Mouse (Mus musculus) urinary bladder, adult 18-20 months (tissue): ENCODE measurements at regions not wholly inside any gene's neighbourhood (a gene's known extent, or its start where the extent isn't known, plus 50 kb on each side); places are given as distances from the start of the nearest gene placed in this dataset.

ENCODE experiments used
- DNase-seq, 2 experiments: peaks; one replicate each; pipeline ENCODE4 v3.0.0; 2022; ENCODE audit warnings: low spot score in 2 of 2, mixed read lengths in 2 of 2

DNA sequence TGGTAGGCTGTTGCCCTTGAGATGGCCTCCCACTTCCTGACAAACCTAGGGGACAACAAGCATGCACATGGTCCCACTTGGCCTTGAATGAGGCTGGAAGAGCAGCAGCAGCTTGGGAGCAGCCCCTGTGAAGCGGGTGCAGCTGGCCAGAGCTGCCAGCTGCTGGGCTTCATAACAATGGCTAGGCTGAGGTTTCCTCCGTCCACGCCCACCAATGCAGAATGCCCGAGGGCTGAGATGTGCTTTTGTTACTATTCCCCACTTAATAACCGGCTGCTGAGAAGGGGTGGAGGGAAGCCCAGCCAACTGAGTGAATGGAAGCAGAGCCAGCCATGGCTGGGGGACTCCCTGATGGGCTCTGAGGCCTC, 202.1 kb downstream of the Sox11 start:
- no peak for DNase-seq

- no peak for DNase-seq
Observed at GRCm38 (mm10) chr12:27139683-27140334, 202.6 kb downstream of the Sox11 start.

DNA sequence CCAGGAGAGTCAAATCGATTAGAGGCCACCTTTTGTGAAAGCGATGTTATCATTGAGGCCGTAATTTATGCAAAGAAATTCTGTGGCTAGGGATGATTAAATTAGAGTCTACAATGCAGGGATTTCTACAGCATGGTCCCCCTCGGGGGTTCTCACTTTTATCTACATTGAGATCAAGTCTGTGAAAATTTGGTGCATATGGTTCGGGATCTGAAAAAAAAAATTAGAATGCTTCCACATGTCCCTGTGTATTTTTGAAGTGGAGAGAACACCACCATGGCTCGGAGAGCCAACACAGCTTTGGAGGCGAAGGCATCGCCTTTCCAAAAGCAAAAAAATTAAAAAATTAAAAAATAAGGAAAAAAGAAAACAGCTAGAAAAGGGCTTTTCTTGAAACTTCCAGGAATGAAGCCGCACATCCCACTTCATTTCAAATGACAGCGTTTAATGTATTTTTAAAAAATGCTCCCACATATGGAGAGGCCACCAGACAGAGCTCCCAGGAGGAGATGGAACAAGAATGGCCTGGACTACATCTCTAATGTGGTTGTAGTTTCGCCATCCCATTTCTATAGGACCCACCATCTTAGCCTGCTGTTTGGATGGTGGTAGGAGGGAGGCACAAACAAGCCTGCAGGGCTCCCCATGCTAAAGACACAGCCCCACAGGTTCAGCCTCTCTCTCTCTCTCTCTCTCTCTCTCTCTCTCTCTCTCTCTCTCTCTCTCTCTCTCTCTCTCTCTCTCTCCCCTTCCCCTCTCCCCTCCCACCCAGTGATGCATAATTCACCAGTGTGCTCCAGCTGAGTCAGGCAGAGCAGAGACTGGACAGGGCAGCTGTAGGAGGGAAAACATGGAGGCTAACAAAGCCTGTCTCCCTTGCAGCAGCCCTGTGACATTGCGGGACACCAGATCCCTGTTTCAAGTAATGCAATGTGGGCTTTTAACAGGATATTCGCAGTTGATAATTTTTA, 203.4 kb downstream of the Sox11 start:
- DNase-seq: no peak

DNA sequence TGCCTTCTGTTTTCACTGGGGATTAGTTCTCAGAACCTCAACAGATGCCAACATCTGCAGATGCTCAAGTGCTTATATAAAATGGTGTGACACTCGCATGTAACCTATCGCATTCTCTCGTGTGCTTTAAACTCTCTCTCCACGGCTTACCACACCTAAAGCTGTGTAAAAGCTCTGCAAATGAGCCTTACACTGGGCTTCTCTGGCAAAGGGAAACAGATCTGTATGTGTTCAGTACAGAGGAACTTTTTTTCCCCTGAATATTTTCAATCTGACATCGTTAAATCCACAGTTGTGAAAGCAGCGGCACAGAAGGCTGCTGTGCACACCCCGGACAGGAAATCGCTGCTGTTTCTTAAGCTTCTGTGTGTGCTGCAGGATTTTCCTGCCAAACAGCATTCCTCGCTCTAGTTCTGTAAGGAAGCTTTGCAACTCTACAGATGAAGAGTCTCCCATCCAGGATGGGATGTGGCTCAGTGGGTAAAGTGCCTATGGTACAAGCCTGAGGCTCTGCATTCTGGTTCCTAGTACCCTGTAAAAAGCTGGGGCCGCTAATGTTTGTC, 206.3 kb downstream of the Sox11 start:
- peak in 1 of 2 experiments; percentile 4 for DNase-seq

DNA sequence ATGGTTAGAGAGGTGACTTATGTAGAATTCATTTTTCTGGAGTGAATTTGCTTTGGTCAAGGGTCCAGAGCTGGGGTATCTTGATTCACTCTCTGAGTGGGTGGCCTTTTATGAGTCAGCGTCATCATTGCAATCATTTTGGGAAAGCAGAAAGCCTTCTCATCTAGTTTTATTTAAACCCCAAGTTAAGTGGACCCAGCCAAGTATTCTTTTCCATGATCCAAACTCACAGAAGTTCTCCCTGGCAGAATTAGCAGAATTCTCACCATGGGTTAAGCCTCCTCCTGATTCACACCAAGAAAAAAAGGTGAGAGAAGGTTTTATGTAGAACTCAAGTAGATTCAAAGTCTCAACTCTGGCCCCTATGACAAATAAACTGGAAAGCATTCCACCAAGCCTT, 211.8 kb downstream of the Sox11 start:
- no peak for DNase-seq

- no peak for DNase-seq
Observed at GRCm38 (mm10) chr12:27127054-27127605, 215.2 kb downstream of the Sox11 start.

- DNase-seq: no peak
Observed at GRCm38 (mm10) chr12:27118581-27118980, 223.8 kb downstream of the Sox11 start.

DNA sequence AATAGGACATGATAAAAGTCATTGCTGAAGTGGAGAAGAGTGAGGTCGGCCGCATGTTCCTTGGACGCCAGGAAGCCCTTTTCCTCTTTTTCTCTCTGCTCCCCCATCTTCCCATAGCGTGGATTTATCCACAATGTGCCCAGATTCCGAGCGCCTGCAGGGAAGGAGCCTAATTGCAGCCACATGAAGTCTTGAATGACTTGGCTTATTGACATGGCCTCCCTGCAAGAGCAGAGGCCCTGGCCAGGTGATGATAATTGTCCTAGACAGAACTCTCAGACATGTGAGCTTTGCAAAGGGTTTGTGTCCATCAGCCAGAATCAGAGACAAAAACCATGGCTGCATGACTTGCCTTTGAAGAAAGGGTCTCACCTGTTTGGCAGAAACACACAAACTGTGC, 227.0 kb downstream of the Sox11 start:
- no peak for DNase-seq

DNA sequence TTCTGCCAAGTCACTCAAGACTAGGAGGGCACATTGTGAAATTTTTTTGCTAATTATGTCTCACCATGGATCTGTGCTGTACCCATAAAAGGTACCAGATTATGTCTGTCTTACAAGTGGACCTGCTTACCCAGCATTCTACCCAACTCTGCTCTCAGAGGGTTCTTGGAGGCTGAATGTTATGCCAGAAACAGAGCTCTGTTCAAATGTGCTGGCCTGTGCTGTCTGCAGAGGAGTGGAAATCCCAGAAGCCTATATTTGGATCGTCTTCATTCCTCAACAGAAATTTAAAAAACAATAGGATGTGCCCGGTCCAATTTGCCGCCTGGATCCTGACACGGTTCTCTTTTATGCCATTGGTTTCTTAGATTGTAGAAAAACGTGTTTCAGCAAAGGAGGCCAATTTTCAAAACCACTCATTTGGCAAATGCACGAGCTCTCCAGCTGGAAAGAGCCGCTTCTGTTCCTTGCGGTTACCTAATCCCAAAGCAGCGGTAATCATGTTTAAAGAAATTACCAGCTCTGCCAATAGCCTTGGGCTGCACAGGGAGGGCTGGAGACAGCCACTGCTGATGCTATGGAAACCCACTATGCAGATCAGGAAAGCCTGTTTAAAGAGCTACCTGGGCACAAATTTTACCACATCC, 237.3 kb downstream of the Sox11 start:
- DNase-seq: no peak

GRCm38 (mm10) chr12:27102996-27103395, 239.4 kb downstream of the Sox11 start:
- DNase-seq: no peak

DNA sequence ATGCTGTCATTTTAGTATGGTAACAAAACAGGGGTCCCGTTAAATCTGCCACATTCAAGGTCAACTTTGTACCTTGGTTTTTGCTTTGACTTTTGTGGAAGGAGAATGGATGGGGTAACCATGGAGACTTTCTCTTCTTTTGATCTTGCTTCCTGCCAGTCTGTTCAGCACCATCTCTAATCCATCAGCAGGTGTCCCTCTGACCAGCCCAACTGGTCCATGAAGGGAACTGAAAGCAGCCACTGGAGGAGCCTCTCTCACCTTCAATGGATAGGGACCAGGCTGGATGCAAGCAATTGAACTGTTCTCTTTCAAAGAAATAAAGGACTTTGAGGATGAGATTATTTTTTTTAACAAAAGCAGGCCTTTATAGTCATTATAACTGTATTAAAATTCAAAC, 253.2 kb downstream of the Sox11 start:
- DNase-seq: no peak

DNA sequence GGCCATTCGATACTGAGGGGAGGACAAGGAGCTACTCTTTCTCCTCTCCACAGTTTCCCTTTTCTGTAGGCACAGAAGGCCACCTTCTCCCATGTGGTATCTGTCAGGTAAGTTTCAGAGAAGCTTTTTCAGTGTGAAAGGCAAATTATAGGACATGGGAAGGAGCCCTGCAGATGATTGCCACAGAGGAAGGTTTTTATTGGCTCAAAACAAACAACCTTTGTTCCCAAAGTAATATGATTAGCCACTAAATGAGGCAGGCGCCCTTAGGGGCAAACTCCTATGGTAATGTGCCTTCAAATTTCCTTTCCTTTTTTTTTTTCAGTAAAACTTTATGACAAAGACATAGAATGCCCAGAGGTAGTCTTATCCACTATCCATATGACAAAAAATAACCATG, 256.5 kb downstream of the Sox11 start:
- DNase-seq: no peak

- DNase-seq: no peak
Observed at GRCm38 (mm10) chr12:27083645-27084550, 258.5 kb downstream of the Sox11 start.

- DNase-seq: no peak
Observed at GRCm38 (mm10) chr12:27083089-27083488, 259.3 kb downstream of the Sox11 start.

GRCm38 (mm10) chr12:27082624-27083023, 259.8 kb downstream of the Sox11 start:
- no peak for DNase-seq

DNA sequence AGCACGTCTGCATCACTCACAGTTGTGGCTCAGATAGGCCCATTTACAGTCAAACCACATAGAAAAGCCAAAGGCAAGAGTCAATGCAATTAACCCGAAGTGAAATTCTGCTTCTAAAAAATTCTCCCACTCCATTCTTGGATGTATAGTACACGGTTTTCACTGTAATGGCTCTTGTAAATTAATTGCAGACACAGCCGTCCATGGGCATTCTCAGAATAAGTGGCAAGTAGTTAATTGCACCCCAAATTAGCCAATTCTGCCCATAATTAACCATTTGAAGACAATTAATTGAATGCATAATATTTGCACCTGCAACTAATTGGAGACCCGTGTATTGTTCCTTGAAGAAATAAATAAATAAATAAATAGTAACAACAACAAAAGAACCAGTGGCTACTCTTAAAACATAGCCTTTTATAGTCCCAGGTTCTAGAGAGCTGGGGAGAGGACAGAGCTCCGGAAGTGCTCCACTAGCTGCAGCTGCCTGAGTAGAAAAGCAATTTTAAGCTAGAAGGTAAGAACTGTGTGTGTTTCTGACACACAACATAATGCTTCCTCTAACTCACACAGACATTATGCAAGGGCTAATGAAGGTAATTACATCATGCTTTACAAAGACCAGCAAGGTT, 266.2 kb downstream of the Sox11 start:
- no peak for DNase-seq

- DNase-seq: no peak
Observed at GRCm38 (mm10) chr12:27065011-27065517, 277.3 kb downstream of the Sox11 start.

DNA sequence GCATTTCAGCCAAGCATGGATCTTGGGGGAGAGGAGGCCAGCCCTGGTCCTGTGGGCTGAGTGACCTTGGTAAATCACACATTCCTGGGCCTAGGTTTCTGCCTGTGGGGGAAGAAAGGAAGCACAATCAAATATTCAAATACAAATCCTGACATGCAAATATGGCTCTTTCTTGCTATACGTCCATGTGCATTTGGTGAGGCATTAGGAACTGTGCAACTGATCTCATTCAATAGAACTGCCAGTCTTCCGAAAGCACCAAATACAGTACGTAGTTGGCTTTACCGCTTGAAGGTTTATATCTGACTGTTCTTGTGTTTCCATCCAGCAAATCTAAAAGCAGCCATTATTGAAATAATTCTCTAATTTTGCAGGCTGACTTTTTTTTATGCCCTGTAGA, 278.9 kb downstream of the Sox11 start:
- DNase-seq: no peak

- DNase-seq: no peak
Observed at GRCm38 (mm10) chr12:27062511-27063264, 279.7 kb downstream of the Sox11 start.
